Mouse (Mus musculus) cerebellum, postnatal 36 days (tissue): ENCODE measurements around the gene D5Ertd577e.
"Not testable (repeated sequence)": the region's sequence is repeated elsewhere in the genome, so short reads cannot be mapped to it uniquely, and the experiment has no call there.

Experiments
- DNase-seq, 2 experiments: peaks; one replicate each; pipeline ENCODE4 v3.0.0; 2021 to 2022; ENCODE audit warnings: mixed read lengths in 2 of 2

D5Ertd577e gene

DNA sequence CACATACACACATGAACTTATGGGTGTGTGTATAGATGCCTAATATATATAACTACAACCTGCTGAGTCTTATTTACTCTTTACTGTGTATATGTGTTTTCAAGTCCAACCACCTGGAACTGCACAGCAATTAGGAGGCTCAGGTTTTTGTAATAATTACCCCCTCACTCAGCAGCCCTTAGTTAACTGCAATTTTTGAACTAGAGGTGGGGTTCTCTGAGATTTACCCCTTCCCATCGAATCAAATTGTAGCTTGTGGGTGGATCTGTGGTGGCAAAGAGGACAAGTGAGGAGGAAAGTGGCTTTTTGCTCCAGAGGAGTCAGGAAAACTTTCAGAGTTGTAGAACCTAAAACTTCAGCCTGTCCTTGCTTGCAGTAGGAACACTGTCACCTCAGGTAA lies at the start of gene D5Ertd577e:
TSS of gene D5Ertd577e (plus strand) at position 301 of the 400 bp plus-strand sequence.
- not testable (repeated sequence) for DNase-seq

DNA sequence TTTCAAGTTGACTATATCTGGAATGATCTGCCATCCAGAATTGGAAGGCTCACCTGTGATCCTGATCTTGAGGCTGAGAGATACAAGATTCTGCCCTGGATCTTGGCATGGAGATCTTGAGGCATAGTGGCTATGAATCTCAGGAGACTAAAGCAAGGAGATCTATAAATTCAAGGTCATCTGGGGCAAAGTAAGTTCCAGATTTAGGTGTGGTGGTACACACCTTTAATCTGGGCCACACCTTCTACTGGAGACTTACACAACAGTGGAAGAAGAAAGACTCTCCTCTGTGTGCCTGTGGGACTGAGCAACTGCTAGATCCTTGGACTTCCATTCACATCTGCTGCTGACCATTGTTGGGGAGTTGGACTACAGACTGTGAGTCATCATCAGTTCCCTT lies 53.9 kb downstream of the D5Ertd577e start, which contains the start of gene Gm3286:
TSS of gene Gm3286 (plus strand) at position 301 of the 400 bp plus-strand sequence.
- not testable (repeated sequence) for DNase-seq
